Mouse (Mus musculus): ENCODE data around the gene Gm20388. TPM values are rescaled to one million over a fixed set of nuclear protein-coding genes. Genes with fewer than 3 reads are reported as not detected.
A peak's percentile ranks its signal among the peaks of the same experiment; 100 is the strongest.

Gene Gm20388
- total and polyA plus RNA-seq, 2 experiments from 2014 or later: 51.3 TPM; not detected in 1

GRCm38 (mm10) chr8:120539775-120540625 lies 629.4 kb downstream of the Gm20388 start:
- no peak for TF ChIP-seq CTCF (IDR thresholded peaks at IDR 0.05; ENCODE audit: low read depth)
- H3K27ac ChIP-seq (ENCODE audit: low read depth, low read length): peak overlapping the region; percentile 98
- no peak for ATAC-seq
- peak overlapping the region; percentile 98 for H3K4me2 ChIP-seq (ENCODE audit: low read depth)
- peaks cover 24% of the 10 kb centered on the region for H3K4me1 ChIP-seq (ENCODE audit: insufficient read depth)
- no peaks in the 10 kb centered on the region for H3K36me3 ChIP-seq (ENCODE audit: insufficient read depth)
- H3K9ac ChIP-seq: peak overlapping the region; percentile 76
- WGBS: 27% methylated on average over 23 of the region's 23 CpGs
- no peaks in the 10 kb centered on the region for H3K9me3 ChIP-seq (ENCODE audit: low read length)
- H3K4me3 ChIP-seq (ENCODE audit: low read depth, low read length): no peak overlapping the region
- H3K27me3 ChIP-seq (ENCODE audit: insufficient read depth, low read length): no peaks in the 10 kb centered on the region
- no peak for DNase-seq

GRCm38 (mm10) chr8:120542995-120543394 lies 632.4 kb downstream of the Gm20388 start:
- H3K36me3 ChIP-seq (ENCODE audit: insufficient read depth): no peaks in the 10 kb centered on the region
- H3K27me3 ChIP-seq (ENCODE audit: insufficient read depth, low read length): no peaks in the 10 kb centered on the region
- TF ChIP-seq CTCF (IDR thresholded peaks at IDR 0.05; ENCODE audit: low read depth): no peak
- peaks cover 23% of the 10 kb centered on the region for H3K4me1 ChIP-seq (ENCODE audit: insufficient read depth)
- no peaks in the 10 kb centered on the region for H3K9me3 ChIP-seq (ENCODE audit: low read length)
- H3K4me3 ChIP-seq (ENCODE audit: low read depth, low read length): no peak overlapping the region
- no peak overlapping the region for H3K27ac ChIP-seq (ENCODE audit: low read depth, low read length)
- H3K4me2 ChIP-seq (ENCODE audit: low read depth): no peak overlapping the region
- 21% methylated on average over 13 of the region's 13 CpGs for WGBS
- ATAC-seq: no peak
- no peak for DNase-seq
- H3K9ac ChIP-seq: no peak overlapping the region

- WGBS: 58% methylated on average over 8 of the region's 8 CpGs
- H3K36me3 ChIP-seq (ENCODE audit: insufficient read depth): no peaks in the 10 kb centered on the region
- H3K9ac ChIP-seq: no peak overlapping the region
- H3K4me1 ChIP-seq (ENCODE audit: insufficient read depth): peaks cover 27% of the 10 kb centered on the region
- no peak overlapping the region for H3K4me3 ChIP-seq (ENCODE audit: low read depth, low read length)
- ATAC-seq (no peak), DNase-seq (no peak)
- H3K27me3 ChIP-seq (ENCODE audit: insufficient read depth, low read length): no peaks in the 10 kb centered on the region
- no peak overlapping the region for H3K4me2 ChIP-seq (ENCODE audit: low read depth)
- no peak overlapping the region for H3K27ac ChIP-seq (ENCODE audit: low read depth, low read length)
- no peak for TF ChIP-seq CTCF (IDR thresholded peaks at IDR 0.05; ENCODE audit: low read depth)
- no peaks in the 10 kb centered on the region for H3K9me3 ChIP-seq (ENCODE audit: low read length)
Observed at GRCm38 (mm10) chr8:120543416-120544055, 632.9 kb downstream of the Gm20388 start.

GRCm38 (mm10) chr8:120544155-120544554 lies 633.5 kb downstream of the Gm20388 start:
- 90% methylated on average over 5 of the region's 5 CpGs for WGBS
- ATAC-seq: no peak

GRCm38 (mm10) chr8:120547562-120547961 lies 636.9 kb downstream of the Gm20388 start:
- no peak for ATAC-seq
- Histone ChIP-seq H3K4me1 (ENCODE audit: insufficient read depth) (peaks cover 56% of the 10 kb centered on the region), H3K4me2 (ENCODE audit: low read depth) (no peak overlapping the region), H3K4me3 (ENCODE audit: low read depth, low read length) (no peak overlapping the region), H3K9ac (no peak overlapping the region), H3K36me3 (ENCODE audit: insufficient read depth) (no peaks in the 10 kb centered on the region), H3K9me3 (ENCODE audit: low read length) (no peaks in the 10 kb centered on the region), H3K27ac (ENCODE audit: low read depth, low read length) (no peak overlapping the region), H3K27me3 (ENCODE audit: insufficient read depth, low read length) (no peaks in the 10 kb centered on the region)
- DNase-seq: no peak
- no peak for TF ChIP-seq CTCF (IDR thresholded peaks at IDR 0.05; ENCODE audit: low read depth)
- 81% methylated on average over 9 of the region's 9 CpGs for WGBS

More at GRCm38 (mm10) chr8:120544155-120544554, 633.5 kb downstream of the Gm20388 start:
- H3K9ac ChIP-seq: no peak overlapping the region
- H3K27ac ChIP-seq (ENCODE audit: low read depth, low read length): no peak overlapping the region
- no peak for DNase-seq
- no peaks in the 10 kb centered on the region for H3K27me3 ChIP-seq (ENCODE audit: insufficient read depth, low read length)
- H3K4me3 ChIP-seq (ENCODE audit: low read depth, low read length): no peak overlapping the region
- no peak for TF ChIP-seq CTCF (IDR thresholded peaks at IDR 0.05; ENCODE audit: low read depth)
- H3K9me3 ChIP-seq (ENCODE audit: low read length): no peaks in the 10 kb centered on the region
- peaks cover 33% of the 10 kb centered on the region for H3K4me1 ChIP-seq (ENCODE audit: insufficient read depth)
- H3K4me2 ChIP-seq (ENCODE audit: low read depth): no peak overlapping the region
- no peaks in the 10 kb centered on the region for H3K36me3 ChIP-seq (ENCODE audit: insufficient read depth)

GRCm38 (mm10) chr8:120548313-120548761 lies 637.7 kb downstream of the Gm20388 start:
- TF ChIP-seq CTCF (IDR thresholded peaks at IDR 0.05; ENCODE audit: low read depth): no peak
- Histone ChIP-seq H3K27ac (ENCODE audit: low read depth, low read length) (peak overlapping the region; percentile 78), H3K4me2 (ENCODE audit: low read depth) (peak overlapping the region; percentile 17), H3K36me3 (ENCODE audit: insufficient read depth) (no peaks in the 10 kb centered on the region), H3K9me3 (ENCODE audit: low read length) (no peaks in the 10 kb centered on the region), H3K27me3 (ENCODE audit: insufficient read depth, low read length) (no peaks in the 10 kb centered on the region), H3K4me1 (ENCODE audit: insufficient read depth) (peaks cover 49% of the 10 kb centered on the region), H3K4me3 (ENCODE audit: low read depth, low read length) (no peak overlapping the region), H3K9ac (no peak overlapping the region)
- DNase-seq (peak; percentile 85), ATAC-seq (peak; percentile 58)
- 27% methylated on average over 16 of the region's 16 CpGs for WGBS

All from forebrain, postnatal 0 days (tissue).